Mouse (Mus musculus) embryo, embryonic 11 days (tissue): Measurements from ENCODE around the gene Areg.

ENCODE experiments used
- DNase-seq: peaks from one replicate; pipeline ENCODE4 v3.0.0-alpha.2; 2015

Gene Areg

DNA sequence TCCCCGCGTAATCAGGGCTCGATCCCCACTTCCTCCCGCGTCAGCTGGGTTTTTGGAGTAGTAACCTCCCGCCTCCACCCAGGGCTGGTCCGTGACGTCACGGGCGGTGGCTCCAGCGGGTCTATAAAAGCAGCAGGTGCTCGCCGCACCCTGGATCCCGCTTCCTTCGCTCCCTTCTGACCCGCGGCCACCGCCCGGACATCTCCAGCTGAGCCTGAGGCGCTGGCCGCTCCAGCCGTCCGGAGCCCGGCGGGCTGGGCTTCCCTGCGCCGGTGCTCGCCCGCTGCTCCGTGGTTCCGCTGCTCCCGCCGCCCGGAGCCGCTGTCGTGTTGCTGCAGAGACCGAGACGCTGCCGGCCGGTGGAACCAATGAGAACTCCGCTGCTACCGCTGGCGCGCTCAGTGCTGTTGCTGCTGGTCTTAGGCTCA lies at the start of gene Areg:
Areg (plus strand) TSS at position 154 of the 428 bp plus-strand sequence.
- peak; percentile 74 for DNase-seq

DNA sequence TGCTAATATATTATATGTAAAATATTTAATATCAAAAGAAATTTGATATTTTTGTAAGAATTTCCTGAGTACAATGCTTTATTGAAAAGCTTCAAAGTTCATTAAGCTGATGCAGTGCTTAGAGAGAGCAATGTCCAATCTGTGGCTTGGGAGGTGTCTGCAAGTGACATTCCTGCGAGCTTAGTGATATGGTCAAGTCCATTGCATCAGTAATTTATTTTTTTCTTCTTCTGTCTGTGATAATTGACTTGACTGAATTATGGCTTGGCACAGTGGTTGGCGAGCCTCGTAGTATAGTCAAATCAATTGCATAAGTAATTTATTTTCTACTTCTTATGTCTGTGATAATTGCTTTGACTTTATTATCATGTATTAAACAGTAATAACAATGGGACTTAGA lies 49.1 kb upstream of the Areg start:
- DNase-seq: no peak

DNA sequence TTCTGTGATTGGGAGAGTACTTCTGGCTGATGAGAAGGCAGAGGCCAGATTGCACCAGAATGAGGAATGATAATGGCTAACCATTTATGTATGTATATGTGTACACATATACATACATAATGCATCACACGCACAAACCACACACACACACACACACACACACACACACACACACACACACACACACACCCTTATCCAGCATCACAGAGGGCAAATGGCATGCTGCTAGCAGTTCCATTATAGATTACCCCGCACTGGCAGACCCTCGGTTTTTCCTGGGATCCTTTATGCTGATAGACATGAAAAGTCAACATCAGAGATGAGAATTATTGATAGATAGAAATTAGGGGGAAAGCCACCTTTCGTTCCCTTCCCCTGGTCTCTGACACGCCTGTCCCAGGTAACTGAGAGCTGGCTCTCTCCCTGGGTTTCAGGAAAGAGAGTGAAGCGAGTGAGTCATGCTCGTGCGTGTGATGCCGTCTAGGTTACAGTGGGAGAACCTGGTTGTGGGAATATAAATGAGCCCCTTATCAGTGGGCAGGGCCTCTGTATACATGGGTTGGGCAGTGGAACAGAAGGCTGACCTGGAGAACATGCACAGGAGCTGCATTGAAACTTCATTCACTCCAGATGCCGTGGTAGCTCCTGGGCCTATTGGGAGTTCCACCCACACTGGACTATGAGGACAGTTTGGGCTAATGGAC lies 41.3 kb upstream of the Areg start:
- DNase-seq: no peak

DNA sequence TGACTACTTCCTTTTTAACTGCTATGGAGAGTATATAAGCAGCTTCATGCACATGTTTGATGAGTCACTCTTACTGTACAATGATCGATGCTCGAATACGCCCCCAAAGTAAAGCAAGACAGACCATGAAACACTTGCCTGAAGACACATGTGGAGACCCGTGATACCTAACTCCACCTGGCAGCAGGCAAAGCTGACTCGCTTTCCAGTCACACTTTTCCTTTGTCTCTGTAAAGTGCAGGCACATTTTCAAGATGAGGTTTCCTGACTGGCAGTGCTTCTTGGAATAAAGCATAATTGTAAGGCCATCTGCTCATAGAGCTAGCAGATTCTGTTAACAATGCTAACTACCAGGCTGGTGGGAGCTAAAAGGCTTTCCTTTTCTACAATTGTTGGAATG lies 37.7 kb upstream of the Areg start:
- no peak for DNase-seq

DNA sequence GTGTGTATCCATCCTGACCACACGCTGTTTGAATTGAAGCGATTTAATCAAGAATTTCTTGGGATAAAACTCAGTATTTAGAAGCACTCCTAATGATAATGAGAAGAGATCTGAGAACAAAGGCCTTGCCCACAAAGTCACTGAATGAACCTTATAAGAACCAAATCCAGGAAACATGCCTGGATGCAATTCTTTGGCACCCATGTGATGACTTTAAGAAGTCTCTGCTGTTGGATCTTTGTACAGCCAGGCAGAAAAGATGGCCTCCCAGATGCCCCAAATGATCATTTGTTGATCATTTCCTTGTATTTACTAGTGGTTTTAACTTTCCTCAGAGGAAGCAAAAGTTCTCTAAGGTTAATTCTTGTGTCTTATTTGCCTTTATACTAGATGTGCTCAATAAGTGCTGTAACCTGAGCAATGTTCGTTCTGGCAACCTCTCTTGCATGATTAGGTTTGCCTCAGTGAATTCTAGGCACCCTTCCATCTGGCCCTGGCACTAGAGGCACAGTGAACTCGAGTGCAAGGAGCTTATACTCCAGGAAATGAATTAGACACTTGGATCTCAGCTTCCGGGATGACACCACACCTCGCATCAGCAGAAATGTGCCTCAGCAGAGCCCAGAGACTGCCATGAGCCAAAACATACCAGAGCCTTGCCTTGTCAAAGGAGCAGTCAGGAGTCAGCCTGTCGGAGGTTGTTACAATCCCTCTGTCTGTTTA lies 35.3 kb upstream of the Areg start:
- DNase-seq: no peak

DNA sequence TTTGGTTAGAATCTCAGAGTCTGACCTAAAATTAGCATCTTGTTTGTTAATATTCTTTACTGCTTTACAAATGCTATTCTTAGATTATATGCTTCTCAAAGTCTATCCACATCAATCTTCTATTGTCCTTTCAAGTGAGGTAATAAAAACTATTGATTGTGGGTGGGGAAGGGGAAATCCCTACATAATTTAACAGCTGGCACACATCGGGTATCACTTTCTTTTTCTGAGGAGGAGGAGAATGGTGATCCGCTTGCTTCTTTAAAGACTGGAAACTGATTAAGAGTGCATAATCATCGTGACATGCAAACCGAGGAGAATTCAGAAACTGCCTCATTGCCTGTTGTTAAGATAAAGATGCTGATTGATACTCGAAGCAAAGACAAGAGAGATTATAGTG lies 33.2 kb upstream of the Areg start:
- DNase-seq: no peak

DNA sequence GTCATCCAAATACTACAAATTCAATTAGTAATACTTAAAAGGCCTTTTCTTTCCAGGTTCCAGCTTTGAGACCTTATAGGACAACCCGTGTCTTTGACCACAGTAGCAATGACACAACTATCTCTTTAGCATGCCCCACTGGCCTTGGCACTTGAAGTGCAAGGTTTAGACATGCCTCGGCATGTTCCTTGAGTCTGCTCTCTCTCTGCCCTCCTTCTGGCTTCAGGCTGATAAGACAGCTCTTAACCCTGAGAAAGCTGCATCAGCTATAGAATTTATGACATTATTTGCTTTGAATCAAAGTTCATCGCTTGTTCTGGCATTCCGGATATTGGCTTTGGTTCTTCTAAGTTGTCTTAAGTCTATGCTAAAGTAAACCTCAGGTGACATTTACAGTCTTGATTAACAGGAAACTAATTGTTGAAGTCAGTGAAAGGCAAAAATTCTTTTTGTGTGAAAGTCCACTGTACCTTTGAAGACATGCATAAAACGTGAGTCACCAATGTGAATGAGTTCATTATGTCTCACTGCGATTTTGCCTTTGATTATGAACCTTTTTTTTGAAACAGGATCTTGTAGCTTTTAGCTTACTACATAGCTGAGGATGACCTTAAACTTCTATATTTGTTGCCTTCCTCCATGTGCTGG lies 29.3 kb upstream of the Areg start:
- no peak for DNase-seq

DNA sequence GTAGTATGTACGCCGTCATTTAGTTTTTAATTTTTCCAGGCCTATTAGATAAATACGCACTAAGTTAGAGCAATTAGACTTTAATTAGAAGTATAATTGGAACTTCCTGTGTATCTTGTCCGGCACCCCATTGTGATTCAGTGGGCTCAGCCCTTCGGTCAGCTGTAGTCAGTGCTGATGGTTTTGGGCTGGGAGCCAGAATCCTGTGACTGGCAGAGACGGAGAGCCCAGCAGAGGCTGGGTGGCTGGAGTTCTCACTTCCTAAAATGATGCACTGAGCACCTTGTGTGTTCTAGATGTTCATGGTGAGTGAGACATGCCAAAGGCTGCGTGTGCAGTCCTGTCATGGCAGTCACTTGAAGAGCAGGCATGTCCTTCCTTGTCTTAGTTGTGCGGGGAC lies 28.4 kb upstream of the Areg start:
- no peak for DNase-seq

DNA sequence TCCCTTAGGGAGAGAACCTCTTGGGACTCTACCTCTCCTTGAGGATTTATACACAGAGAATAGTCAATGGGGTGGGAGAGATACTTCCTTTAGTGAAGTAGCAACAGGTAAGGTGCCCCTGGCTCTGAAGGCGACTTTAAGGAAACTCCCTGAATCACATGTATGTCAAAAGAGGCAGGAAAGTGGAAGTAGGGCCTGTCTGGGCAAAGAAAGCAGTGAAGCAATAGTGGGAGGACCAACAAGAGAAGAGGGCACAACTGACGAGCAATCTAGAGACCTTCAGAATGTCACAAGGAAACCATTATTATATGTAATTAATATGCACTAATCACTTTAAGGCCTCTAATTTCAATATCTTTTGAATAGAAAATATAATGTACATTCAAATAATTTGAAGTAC lies 25.4 kb upstream of the Areg start:
- DNase-seq: no peak

DNA sequence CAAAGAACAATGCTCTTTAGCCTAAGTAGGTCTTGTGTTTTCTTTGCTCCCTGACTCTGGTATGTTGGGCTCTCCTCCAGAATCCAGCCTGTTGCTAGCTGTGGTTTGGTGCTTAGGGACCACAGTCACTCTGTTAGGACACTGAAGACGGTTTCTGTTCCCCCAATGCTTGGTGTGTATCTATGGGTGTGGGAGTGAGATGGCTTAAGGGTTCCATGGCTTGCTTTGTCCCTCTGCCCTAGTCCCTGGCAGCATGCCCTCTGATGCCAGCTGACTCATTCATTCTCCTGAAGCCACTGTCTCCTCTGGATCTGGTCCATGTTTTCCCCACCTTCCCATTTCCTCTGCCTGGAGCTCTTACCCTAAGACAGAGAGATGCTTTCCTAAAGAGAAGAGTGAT lies 24.8 kb upstream of the Areg start:
- no peak for DNase-seq

DNA sequence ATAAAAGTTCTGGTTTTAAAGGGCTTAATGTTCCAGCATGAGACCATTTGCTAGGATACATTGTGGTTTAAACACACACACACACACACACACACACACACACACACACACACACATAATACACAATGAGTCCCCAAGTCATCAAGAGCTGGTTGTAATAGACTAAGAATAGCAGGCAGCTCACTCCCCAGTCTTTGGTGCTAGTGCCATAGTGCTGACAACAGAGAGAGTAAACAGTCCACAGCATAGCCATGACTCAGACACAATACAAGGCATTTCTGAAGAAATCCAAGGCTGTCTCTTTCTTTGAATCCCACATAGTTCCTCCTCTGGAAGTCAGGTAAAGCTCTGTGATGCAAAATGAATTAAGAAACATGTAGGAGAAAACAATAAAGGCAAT lies 20.8 kb upstream of the Areg start:
- DNase-seq: no peak

DNA sequence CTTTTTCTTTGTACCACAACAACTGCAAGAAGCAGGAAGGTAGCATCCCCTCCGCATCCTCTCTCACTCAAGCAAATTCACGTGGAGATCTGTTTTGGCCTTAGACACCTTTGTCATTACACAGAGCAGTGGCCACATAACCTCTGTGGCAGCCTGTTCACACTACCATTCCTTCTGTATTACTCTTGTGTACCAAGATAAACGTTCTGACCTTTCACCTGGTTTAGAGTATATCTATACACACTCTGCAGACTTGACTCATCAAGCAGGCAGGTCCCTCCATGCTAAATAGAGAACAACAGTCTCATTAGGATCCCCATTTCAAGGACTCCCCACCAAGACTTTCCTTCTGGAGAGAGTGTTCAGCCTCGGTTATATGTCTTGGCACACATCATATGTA lies 16.0 kb upstream of the Areg start:
- no peak for DNase-seq

DNA sequence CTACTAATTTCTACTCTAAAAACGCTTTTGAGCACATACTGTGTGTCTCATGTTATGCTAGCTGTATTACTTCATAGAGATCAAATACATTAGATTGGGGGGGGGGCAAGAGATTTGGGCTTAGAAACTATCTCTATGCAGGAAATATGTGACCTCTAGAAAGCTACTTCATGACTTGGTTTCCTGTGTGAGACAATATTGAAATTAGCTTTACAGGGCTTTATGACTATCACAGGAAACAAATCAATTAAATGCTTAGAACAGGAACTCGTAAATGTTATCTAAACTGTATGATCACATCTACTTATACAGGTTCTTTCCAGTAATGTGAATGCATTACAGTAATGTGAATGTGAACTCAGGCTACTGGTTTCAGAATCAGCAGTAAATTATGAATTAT lies 15.3 kb upstream of the Areg start:
- no peak for DNase-seq

DNA sequence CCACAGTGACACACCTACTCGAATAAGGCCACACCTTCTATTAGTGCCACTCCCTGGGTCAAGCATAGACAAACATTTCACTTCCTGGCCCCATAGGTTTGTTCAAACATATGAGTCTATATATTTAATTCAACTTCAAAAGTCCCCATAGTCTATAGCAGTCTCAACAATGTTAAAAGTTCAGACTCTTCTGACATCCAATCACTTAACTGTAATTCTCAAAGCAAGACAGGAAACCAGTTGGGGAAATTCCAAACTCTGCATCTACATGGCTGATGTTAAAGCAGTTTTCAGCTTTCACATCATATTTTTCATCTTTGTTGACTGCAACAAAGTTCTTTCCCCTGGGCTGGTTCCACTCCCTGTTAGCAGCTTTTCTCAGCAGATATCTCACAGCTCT lies 12.8 kb upstream of the Areg start:
- no peak for DNase-seq

DNA sequence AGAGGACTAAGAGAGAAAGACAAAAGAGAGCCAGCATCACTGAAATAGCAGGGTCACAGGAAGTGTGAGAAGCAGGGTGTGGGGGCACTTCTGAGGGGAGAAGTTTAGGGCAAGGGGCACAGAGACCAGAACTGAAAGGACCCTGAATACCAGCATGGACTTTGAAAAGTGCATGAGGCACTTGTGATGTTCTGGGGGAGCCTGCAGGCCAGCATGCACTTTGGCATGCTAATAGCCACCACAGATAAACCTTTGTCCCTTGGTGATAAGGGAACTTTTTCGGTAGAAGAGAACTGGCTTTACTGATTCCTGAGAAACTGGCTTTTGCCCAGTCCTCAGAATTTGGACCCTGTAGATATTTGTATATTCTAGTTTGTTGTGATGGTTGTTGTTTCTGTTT lies 4.4 kb upstream of the Areg start:
- DNase-seq: no peak

DNA sequence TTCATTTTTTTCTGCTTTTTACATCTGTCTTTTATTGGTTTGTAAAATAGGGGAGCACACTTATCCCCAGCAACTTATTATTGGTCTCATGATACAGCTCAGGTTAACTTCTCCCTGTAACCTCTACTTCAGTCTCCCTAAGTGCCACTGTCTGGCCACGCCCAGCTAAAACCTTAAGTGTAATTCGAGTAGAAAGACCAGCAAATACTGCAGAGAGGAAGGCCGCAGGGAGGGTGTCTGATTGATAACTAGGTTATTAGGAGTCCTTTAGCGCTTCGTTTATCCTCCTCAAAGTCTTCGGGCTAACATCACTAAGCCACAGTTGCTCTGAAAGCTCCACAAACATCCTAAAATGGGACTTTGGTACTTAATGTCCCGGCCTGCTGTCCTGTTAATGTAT lies 429 bp upstream of the Areg start:
- peak; percentile 40 for DNase-seq

DNA sequence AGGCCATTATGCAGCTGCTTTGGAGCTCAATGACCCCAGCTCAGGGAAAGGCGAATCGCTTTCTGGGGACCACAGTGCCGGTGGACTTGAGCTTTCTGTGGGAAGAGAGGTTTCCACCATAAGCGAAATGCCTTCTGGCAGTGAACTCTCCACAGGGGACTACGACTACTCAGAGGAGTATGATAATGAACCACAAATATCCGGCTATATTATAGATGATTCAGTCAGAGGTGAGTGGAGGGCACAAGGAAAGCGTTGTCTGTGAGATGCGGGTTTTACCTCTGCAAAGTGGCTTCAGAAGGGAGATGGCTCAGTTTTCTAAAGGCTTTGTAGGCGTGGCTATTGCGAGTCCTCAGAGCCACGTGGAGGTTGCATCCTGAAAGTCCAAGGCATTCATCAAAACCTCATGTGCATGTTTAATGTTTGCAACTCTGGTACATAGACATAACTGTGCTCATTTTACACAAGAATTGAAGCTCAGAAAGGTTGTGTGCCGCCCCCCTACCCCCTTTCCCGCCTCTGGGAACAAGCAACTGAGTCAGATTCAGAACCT lies 1.6 kb downstream of the Areg start:
- no peak for DNase-seq

DNA sequence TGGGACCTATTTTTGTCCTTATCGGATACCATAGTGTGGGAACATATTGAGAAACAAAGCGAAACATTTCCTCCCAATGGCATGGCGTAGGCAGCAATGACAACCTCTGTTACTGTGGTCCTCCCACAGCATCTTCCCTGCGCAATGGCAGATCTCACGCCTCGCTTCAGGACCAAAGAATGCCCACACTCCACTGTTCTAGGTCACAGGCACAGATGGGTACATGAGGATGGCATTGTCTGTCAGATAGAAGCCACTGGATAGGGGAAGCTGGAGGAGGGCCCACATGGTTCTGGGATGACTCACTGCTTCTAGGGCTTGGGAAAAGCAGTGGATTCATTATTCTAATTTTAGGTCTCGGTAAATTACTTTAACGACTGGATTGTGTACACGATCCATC lies 5.6 kb downstream of the Areg start:
- no peak for DNase-seq

DNA sequence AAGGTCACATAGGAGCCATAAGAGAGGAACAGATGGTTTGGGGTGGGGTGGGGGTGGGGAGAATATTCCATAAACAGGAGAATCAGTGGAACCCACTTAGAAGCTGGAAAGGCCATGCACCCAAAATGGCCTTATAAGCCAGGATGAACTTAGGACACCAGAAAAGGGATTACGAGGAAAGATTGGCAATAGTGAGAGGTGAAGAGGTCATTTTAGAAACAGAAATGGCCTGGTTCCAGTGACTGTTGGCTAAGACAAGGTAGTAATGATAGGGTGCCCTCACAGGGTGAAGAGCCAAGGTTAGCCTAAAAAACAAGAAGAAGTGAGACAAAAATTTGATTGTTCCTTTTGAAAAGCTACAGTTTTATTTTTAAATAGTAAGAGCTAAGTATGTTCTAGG lies 7.6 kb downstream of the Areg start:
- no peak for DNase-seq

DNA sequence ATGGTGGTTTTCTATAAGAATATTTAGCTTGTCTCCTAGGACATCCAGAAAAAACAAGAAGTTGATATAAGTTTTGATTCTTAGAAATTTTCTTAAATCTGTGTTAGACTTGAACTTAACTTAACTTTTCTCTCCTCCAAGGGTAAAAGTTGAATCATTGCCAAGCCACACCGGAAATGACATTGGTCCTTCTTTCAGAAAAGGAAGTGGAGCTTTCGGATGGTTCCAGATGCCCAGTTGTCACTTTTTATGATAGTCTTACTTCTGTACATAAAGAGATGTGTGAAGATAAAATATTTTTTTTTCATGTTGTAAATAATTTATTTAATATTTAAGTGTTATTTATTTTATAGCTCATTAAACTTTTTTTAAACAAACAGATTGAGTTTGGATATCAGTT lies 8.7 kb downstream of the Areg start:
- no peak for DNase-seq

DNA sequence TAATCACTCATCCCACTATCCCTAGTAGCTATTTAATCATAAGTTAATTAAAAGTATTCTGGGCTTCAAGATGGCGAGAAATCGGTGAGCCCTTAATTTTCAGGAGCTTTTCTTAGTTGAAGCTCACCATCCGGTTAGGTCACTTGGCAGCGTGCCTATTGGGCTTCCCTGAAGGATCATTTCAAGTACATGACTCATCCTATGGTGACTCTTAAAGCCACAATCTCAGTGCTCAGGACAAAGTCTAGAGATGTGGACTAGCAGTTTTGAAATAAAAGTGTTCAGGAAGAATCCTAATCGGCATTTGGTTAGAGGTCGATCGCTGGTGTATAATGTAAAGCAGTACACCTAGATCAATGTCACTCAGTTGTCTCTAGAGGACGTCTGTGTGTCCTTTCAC lies 17.3 kb downstream of the Areg start:
- no peak for DNase-seq

DNA sequence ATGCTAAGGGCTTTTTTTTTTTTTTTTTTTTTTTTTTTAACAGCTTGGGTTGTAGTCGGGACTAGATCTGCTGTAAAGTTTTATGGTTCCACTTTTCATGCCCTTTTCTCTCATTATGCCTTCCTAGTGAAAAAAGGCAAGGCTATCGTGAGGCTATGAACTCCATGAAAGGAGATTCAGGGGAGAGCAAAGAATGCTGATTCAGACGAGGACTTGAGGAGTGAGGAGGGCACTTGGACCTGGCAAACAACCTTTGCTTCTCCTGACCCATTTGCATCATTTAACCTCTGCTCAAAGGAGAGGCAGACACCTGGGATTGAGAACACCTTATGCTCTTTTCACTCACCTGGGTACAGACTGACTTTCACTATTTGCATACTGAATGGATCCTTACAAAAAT lies 17.8 kb downstream of the Areg start:
- DNase-seq: no peak

DNA sequence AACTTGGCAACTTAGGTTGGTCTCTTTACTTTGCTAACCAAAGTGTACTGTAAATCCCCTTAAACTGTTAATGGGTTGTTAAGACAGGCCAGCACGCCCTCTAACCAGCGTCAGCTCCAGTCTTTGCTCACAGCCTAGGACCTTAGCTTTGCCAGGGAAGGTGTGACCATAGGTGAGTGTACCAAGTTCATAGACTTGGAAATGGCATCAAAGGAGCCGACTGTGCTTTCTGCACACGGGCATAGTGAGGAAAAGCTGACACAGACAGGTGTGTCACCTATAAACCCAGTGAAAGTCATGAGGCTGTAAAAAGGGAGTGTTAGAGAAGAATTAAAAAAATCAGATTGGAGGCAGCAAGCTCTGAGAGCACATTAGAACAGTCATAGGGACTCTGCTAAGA lies 23.4 kb downstream of the Areg start:
- no peak for DNase-seq

DNA sequence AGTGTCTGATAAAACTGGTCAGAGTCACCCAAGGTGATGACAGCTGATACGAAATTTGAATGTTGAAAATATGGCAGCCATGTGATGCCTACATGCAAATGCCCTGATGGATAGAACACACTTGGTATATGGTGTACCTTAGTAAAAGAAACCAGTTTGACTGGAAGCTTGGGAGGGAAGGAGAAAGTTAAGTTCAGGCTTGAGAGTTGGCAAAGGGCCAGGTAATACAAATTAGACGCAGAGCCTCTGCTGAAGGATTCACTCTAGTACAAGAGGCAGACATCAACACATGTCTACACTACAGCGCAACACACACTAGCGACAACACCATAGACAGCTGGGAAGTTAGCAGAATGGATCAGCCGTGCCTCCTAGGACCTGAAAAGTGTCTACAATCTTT lies 27.2 kb downstream of the Areg start:
- no peak for DNase-seq
